Mouse (Mus musculus) midbrain, embryonic 14.5 days (tissue): Measurements from ENCODE around the gene Gm9495. TPM values are rescaled to one million over a fixed set of nuclear protein-coding genes. Genes with fewer than 3 reads are reported as not detected.
A peak's percentile ranks its signal among the peaks of the same experiment; 100 is the strongest.

Experiments used
- ATAC-seq: fragments of 200-750 bp; cut with Nextera tagmentation; 2 replicates; pipeline ENCODE4 v1.8.0; 2017; ENCODE audit warnings: moderate number of reproducible peaks, moderate library complexity; ENCODE audit not compliant: low FRiP score, low TSS enrichment
- DNase-seq: peaks from one replicate; pipeline ENCODE4 v3.0.0-alpha.2; 2015
- H3K27ac ChIP-seq: fragments of 300-500 bp; sonication (generic); replicated peaks from 2 replicates; pipeline ENCODE4 v1.5.1; 2014; ENCODE audit warnings: mild to moderate bottlenecking, low read depth, low read length, moderate library complexity
- H3K27me3 ChIP-seq: fragments of 300-500 bp; sonication (generic); 2 replicates; pipeline ENCODE4 v1.6.1; 2014; ENCODE audit warnings: low read length, control low read depth, mixed read lengths; ENCODE audit not compliant: control insufficient read depth, insufficient read depth
- H3K36me3 ChIP-seq: fragments of 300-500 bp; sonication (generic); 2 replicates; pipeline ENCODE4 v1.6.1; 2014; ENCODE audit warnings: low read length, control low read depth; ENCODE audit not compliant: control insufficient read depth, insufficient read depth
- H3K4me1 ChIP-seq: fragments of 300-500 bp; sonication (generic); 2 replicates; pipeline ENCODE4 v1.6.1; 2014; ENCODE audit warnings: mild to moderate bottlenecking, antibody characterized with exemption, low read length, control low read depth; ENCODE audit not compliant: control insufficient read depth, insufficient read depth
- H3K4me2 ChIP-seq: fragments of 300-500 bp; sonication (generic); 2 replicates; pipeline ENCODE4 v1.6.1; 2014; ENCODE audit warnings: mild to moderate bottlenecking, low read length, moderate library complexity
- H3K4me3 ChIP-seq: fragments of 300-500 bp; sonication (generic); replicated peaks from 2 replicates; pipeline ENCODE4 v1.5.1; 2014; ENCODE audit warnings: low read depth, low read length
- H3K9ac ChIP-seq: fragments of 300-500 bp; sonication (generic); replicated peaks from 2 replicates; pipeline ENCODE4 v1.6.1; 2014; ENCODE audit warnings: mild to moderate bottlenecking, low read length, moderate library complexity
- H3K9me3 ChIP-seq: fragments of 300-500 bp; sonication (generic); 2 replicates; pipeline ENCODE4 v1.6.1; 2016; ENCODE audit warnings: low read length, control low read depth, mixed read lengths; ENCODE audit not compliant: control insufficient read depth
- WGBS: fragments of 180-500 bp; shearing (Covaris S2); extraction: QIAGEN DNeasy Blood & Tissue Kit; methylation state at CpG from one replicate; pipeline ENCODE4 v1.1.7; 2014; 5-methylcytosine and 5-hydroxymethylcytosine counted together
- polyA plus RNA-seq: library from polyadenylated mRNA; unstranded; fragments of >200 nt; fragmentation: Nextera tagmentation; extraction: Ambion mirVana; gene quantifications from 2 replicates; pipeline ENCODE4 v1.2.1, GENCODE M21; 2014

Gene Gm9495
- polyA plus RNA-seq, 1 experiment from 2014 or later = not detected

- Histone ChIP-seq H3K9me3 (peaks cover 22% of the 10 kb centered on the region), H3K4me3 (peak overlapping the region; percentile 76), H3K9ac (peak overlapping the region; percentile 89), H3K27ac (peak overlapping the region; percentile 96), H3K27me3 (no peaks in the 10 kb centered on the region), H3K4me2 (peak overlapping the region; percentile 71), H3K36me3 (no peaks in the 10 kb centered on the region), H3K4me1 (peaks cover 11% of the 10 kb centered on the region; the same call in 1 of the 2 replicates)
- DNase-seq (peak; percentile 96), ATAC-seq (peak; percentile 98)
- under 1% methylated on average over 26 of the region's 26 CpGs for WGBS
Observed at GRCm38 (mm10) chr8:69395050-69395789, 58.1 kb downstream of the Gm9495 start.

GRCm38 (mm10) chr8:69384361-69384760 is 69.0 kb downstream of the Gm9495 start:
- Histone ChIP-seq H3K27me3 (no peaks in the 10 kb centered on the region), H3K4me2 (no peak overlapping the region), H3K9me3 (peaks cover 52% of the 10 kb centered on the region), H3K36me3 (peaks cover 12% of the 10 kb centered on the region), H3K27ac (no peak overlapping the region), H3K9ac (no peak overlapping the region), H3K4me1 (no peaks in the 10 kb centered on the region), H3K4me3 (no peak overlapping the region)
- DNase-seq = no peak
- 99% methylated on average over 6 of the region's 6 CpGs for whole genome bisulfite sequencing
- no peak for ATAC-seq

Other genes starting within 250 kb of the Gm9495 start
- gene Zfp930, start 244.5 kb downstream of the Gm9495 start, polyA plus RNA-seq = 15.1 and 19.2 TPM in 2 replicates
- gene D130040H23Rik, start 182.5 kb downstream of the Gm9495 start, polyA plus RNA-seq = 9.8 and 11.7 TPM in 2 replicates
- gene Gm7697, start 69.4 kb upstream of the Gm9495 start, polyA plus RNA-seq = not detected in 2 replicates
- gene Zfp868, start 172.0 kb upstream of the Gm9495 start, polyA plus RNA-seq = 41.4 and 48.1 TPM in 2 replicates
- 1.6 and 1.9 TPM in 2 replicates for gene Zfp964, start 200.9 kb upstream of the Gm9495 start, polyA plus RNA-seq